Mouse (Mus musculus) cerebellum, adult 2 months (tissue): ENCODE measurements around the gene Slc5a10.

Experiments
- CTCF ChIP-seq: fragments of 200-500 bp; IDR thresholded peaks from 2 replicates; pipeline ENCODE4 v1.5.1; 2011; ENCODE audit warnings: low read depth, mild to moderate bottlenecking, control low read depth, low read length, moderate library complexity, borderline replicate concordance; ENCODE audit not compliant: insufficient read depth
- POLR2A ChIP-seq: fragments of 200-500 bp; IDR thresholded peaks from 2 replicates; pipeline ENCODE4 v1.6.1; 2011; ENCODE audit warnings: low read length, control low read depth, borderline replicate concordance; ENCODE audit not compliant: insufficient read depth

- TF ChIP-seq CTCF, result no peak
- no peak for TF ChIP-seq POLR2A
These were observed 35.4 kb downstream of the Slc5a10 start for GRCm38 (mm10) chr11:61685119-61685725.
